Mouse (Mus musculus) myocyte (in vitro differentiated cells): Measurements from ENCODE around the gene Edem3.

Experiments
- CEBPB ChIP-seq: IDR thresholded peaks from 2 replicates; pipeline ENCODE4 v1.6.1; 2011; ENCODE audit warnings: mild to moderate bottlenecking, moderate library complexity; ENCODE audit not compliant: poor library complexity, insufficient read depth, severe bottlenecking
- E2F4 ChIP-seq: IDR thresholded peaks from one replicate; pipeline ENCODE4 v1.6.1; 2011; ENCODE audit warnings: mild to moderate bottlenecking, control low read depth, moderate library complexity; ENCODE audit not compliant: insufficient read depth
- MAX ChIP-seq: IDR thresholded peaks from one replicate; pipeline ENCODE4 v1.6.1; 2011; ENCODE audit warnings: low read depth, mild to moderate bottlenecking, control low read depth
- POLR2A ChIP-seq: IDR thresholded peaks from one replicate; pipeline ENCODE4 v1.6.1; 2011; ENCODE audit warnings: low read depth, mild to moderate bottlenecking, control low read depth, moderate library complexity; ENCODE audit not compliant: insufficient read length
- POLR2AphosphoS2 ChIP-seq: IDR thresholded peaks from one replicate; pipeline ENCODE4 v1.6.1; 2011; ENCODE audit warnings: low read depth, control low read depth; ENCODE audit not compliant: insufficient read length

DNA sequence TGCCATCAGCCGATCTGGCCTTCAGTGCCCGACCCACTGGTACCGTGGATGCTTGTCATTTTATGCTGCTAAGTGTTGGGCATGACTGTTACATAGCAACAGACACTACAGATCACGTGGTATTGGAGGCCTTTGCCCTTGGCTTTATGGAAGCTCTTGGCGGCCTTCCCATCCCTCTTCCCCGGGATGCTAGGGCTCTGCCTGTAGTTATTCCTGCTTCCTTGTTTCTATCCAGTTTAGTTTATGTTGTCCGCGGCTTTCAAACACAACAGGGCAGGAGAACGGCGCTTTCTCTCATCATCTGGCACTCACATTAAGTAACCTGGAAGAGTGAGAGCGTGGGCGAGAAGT is 108.6 kb downstream of the Edem3 start:
- TF ChIP-seq POLR2A (no peak), MAX (no peak), POLR2AphosphoS2 (no peak), CEBPB (no peak), E2F4 (no peak)
